Mouse (Mus musculus) embryonic facial prominence, embryonic 11.5 days (tissue): ENCODE results near the gene Fyn. TPM values are rescaled to one million over a fixed set of nuclear protein-coding genes. Genes with fewer than 3 reads are reported as not detected.

Source experiments
- ATAC-seq: fragments of 200-750 bp; cut with Nextera tagmentation; replicated peaks from 2 replicates; pipeline ENCODE4 v1.8.0; 2017; ENCODE audit warnings: low read depth; ENCODE audit not compliant: insufficient number of reproducible peaks, low FRiP score, low TSS enrichment
- DNase-seq: peaks from one replicate; pipeline ENCODE4 v3.0.0-alpha.2; 2015; ENCODE audit warnings: low spot score
- H3K27ac ChIP-seq: fragments of 300-500 bp; sonication (generic); replicated peaks from 2 replicates; pipeline ENCODE4 v1.5.1; 2014; ENCODE audit warnings: mild to moderate bottlenecking, low read depth, low read length, control low read depth
- H3K27me3 ChIP-seq: fragments of 300-500 bp; sonication (generic); 2 replicates; pipeline ENCODE4 v1.6.1; 2014; ENCODE audit warnings: mild to moderate bottlenecking, low read length, moderate library complexity, mixed read lengths; ENCODE audit not compliant: control insufficient read depth, insufficient read depth
- H3K36me3 ChIP-seq: fragments of 300-500 bp; sonication (generic); replicated peaks from 2 replicates; pipeline ENCODE4 v1.6.1; 2014; ENCODE audit warnings: low read depth, mild to moderate bottlenecking, low read length, moderate library complexity, mixed read lengths; ENCODE audit not compliant: control insufficient read depth, insufficient read depth
- H3K4me1 ChIP-seq: fragments of 300-500 bp; sonication (generic); 2 replicates; pipeline ENCODE4 v1.6.1; 2014; ENCODE audit warnings: low read length, mixed read lengths; ENCODE audit not compliant: control insufficient read depth, insufficient read depth
- H3K4me2 ChIP-seq: fragments of 300-500 bp; sonication (generic); 2 replicates; pipeline ENCODE4 v1.6.1; 2014; ENCODE audit warnings: low read depth, mild to moderate bottlenecking, control low read depth, low read length, moderate library complexity
- H3K4me3 ChIP-seq: fragments of 300-500 bp; sonication (generic); 2 replicates; pipeline ENCODE4 v1.5.1; 2014; ENCODE audit warnings: low read depth, low read length, control low read depth
- H3K9ac ChIP-seq: fragments of 300-500 bp; sonication (generic); replicated peaks from 2 replicates; pipeline ENCODE4 v1.6.1; 2014; ENCODE audit warnings: mild to moderate bottlenecking, control low read depth, low read length
- H3K9me3 ChIP-seq: fragments of 300-500 bp; sonication (generic); replicated peaks from 2 replicates; pipeline ENCODE4 v1.6.1; 2016; ENCODE audit warnings: mild to moderate bottlenecking, low read length, inconsistent platforms, mixed read lengths; ENCODE audit not compliant: control insufficient read depth
- whole genome bisulfite sequencing: fragments of 180-500 bp; shearing (Covaris S2); extraction: QIAGEN DNeasy Blood & Tissue Kit; methylation state at CpG from one replicate; pipeline ENCODE4 v1.1.7; 2014; 5-methylcytosine and 5-hydroxymethylcytosine counted together
- polyA plus RNA-seq: library from polyadenylated mRNA; unstranded; fragments of >200 nt; fragmentation: Nextera tagmentation; extraction: Ambion mirVana; gene quantifications from 2 replicates; pipeline ENCODE4 v1.2.1, GENCODE M21; 2014

Gene Fyn
- polyA plus RNA-seq, 1 experiment from 2014 or later = 38.9 TPM

DNA sequence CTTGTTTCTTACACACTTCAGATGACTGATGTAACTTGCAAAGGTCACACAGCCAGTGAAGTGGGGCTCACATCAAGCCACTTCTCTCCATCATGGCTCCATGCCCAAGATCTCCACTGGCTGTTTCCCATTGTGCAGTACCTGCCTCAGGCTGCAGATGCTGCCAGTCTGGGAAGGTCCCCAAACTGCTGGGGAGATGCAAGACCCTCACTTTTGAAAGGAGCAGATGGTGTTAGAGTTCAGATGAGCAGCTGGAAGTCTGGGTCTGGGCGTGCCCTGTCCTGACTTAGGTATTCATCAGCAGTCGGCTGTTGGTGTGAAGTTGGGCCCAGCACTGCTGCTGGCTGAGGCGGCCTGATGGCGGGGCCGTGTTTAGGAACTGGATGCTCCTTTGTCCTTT lies 93.3 kb downstream of the Fyn start:
- Histone ChIP-seq H3K27ac (no peak overlapping the region), H3K27me3 (no peaks in the 10 kb centered on the region), H3K4me2 (no peak overlapping the region), H3K36me3 (no peaks in the 10 kb centered on the region), H3K9ac (no peak overlapping the region), H3K4me3 (no peak overlapping the region), H3K9me3 (no peaks in the 10 kb centered on the region), H3K4me1 (no peaks in the 10 kb centered on the region)
- DNase-seq (no peak), ATAC-seq (no peak)
- 58% methylated on average over 5 of the region's 5 CpGs for WGBS

GRCm38 (mm10) chr10:39462711-39463110 lies 94.1 kb downstream of the Fyn start:
- Histone ChIP-seq H3K27ac (no peak overlapping the region), H3K4me3 (no peak overlapping the region), H3K27me3 (no peaks in the 10 kb centered on the region), H3K36me3 (no peaks in the 10 kb centered on the region), H3K4me1 (no peaks in the 10 kb centered on the region), H3K9ac (no peak overlapping the region), H3K4me2 (no peak overlapping the region), H3K9me3 (no peaks in the 10 kb centered on the region)
- DNase-seq (no peak), ATAC-seq (no peak)
- 71% methylated on average over 8 of the region's 8 CpGs for WGBS

- H3K9ac ChIP-seq = no peak overlapping the region
These were observed 95.7 kb downstream of the Fyn start for GRCm38 (mm10) chr10:39464383-39464782.

DNA sequence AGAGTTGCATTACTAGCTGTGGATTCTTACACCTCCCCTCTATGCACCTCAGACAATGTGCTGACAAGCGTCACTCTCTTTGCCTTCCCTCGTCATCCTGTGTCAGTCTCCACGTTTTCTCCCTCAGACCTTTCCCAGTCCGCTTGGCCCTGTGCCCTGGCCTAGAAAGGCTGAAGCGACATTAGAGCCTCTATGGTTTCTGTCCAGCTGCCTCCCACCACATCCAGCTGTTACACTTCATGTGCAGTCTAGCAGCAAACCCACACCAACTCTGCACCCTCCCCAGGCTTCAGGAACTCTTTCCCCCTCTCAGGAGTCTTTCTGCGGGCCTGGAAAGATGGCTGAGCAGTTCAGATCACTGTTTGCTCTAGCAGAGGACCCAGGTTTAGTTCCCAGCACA lies 98.7 kb downstream of the Fyn start:
- 83% methylated on average over 6 of the region's 6 CpGs for WGBS
- no peak for DNase-seq
- Histone ChIP-seq H3K27me3 (no peaks in the 10 kb centered on the region), H3K36me3 (no peaks in the 10 kb centered on the region), H3K4me1 (no peaks in the 10 kb centered on the region), H3K27ac (no peak overlapping the region), H3K4me3 (no peak overlapping the region), H3K9me3 (no peaks in the 10 kb centered on the region), H3K9ac (no peak overlapping the region), H3K4me2 (no peak overlapping the region)
- no peak for ATAC-seq

More at GRCm38 (mm10) chr10:39464383-39464782, 95.7 kb downstream of the Fyn start:
- H3K27me3 ChIP-seq = no peaks in the 10 kb centered on the region
- no peaks in the 10 kb centered on the region for H3K4me1 ChIP-seq
- H3K9me3 ChIP-seq = no peaks in the 10 kb centered on the region
- H3K36me3 ChIP-seq = no peaks in the 10 kb centered on the region
- no peak overlapping the region for H3K27ac ChIP-seq
- no peak overlapping the region for H3K4me3 ChIP-seq
- DNase-seq (no peak), ATAC-seq (no peak)
- H3K4me2 ChIP-seq = no peak overlapping the region
- 77% methylated on average over 5 of the region's 5 CpGs for WGBS

- DNase-seq (no peak), ATAC-seq (no peak)
- Histone ChIP-seq H3K9me3 (no peaks in the 10 kb centered on the region), H3K27ac (no peak overlapping the region), H3K36me3 (no peaks in the 10 kb centered on the region), H3K4me1 (no peaks in the 10 kb centered on the region), H3K4me2 (no peak overlapping the region), H3K4me3 (no peak overlapping the region), H3K27me3 (no peaks in the 10 kb centered on the region), H3K9ac (no peak overlapping the region)
- WGBS = 92% methylated on average over 7 of the region's 7 CpGs
These were observed 99.2 kb downstream of the Fyn start for GRCm38 (mm10) chr10:39467821-39468220.

GRCm38 (mm10) chr10:39468576-39468975 lies 99.9 kb downstream of the Fyn start:
- DNase-seq (no peak), ATAC-seq (no peak)
- H3K27me3 ChIP-seq = no peaks in the 10 kb centered on the region
- no peak overlapping the region for H3K4me2 ChIP-seq
- H3K9ac ChIP-seq = no peak overlapping the region
- H3K36me3 ChIP-seq = no peaks in the 10 kb centered on the region
- no peaks in the 10 kb centered on the region for H3K4me1 ChIP-seq
- no peak overlapping the region for H3K27ac ChIP-seq
- no peaks in the 10 kb centered on the region for H3K9me3 ChIP-seq
- no peak overlapping the region for H3K4me3 ChIP-seq
- 89% methylated on average over 3 of the region's 3 CpGs for WGBS

DNA sequence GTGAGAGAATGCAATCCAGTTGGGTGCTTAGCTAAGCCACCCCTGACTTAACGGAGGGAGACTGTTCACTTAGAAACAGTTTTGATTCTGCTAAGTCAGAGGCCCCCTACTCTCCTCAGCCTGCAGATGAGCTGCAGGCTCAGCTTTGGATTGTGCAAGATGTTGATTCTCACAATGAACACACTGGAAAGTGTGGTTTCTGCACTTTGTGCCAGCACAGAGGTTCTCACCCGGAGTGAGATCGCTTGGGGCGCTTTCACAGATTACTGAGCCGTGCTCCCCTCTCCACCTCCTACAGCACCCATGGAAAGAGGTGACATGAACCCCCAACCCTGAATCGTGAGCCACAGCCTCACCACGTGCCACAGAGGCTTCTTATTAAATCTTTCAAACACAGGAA lies 100.7 kb downstream of the Fyn start:
- no peak for DNase-seq
- Histone ChIP-seq H3K9me3 (no peaks in the 10 kb centered on the region), H3K9ac (no peak overlapping the region), H3K4me2 (no peak overlapping the region), H3K36me3 (no peaks in the 10 kb centered on the region), H3K4me3 (no peak overlapping the region), H3K27ac (no peak overlapping the region), H3K27me3 (no peaks in the 10 kb centered on the region), H3K4me1 (no peaks in the 10 kb centered on the region)
- no peak for ATAC-seq
- 87% methylated on average over 7 of the region's 7 CpGs for WGBS

DNA sequence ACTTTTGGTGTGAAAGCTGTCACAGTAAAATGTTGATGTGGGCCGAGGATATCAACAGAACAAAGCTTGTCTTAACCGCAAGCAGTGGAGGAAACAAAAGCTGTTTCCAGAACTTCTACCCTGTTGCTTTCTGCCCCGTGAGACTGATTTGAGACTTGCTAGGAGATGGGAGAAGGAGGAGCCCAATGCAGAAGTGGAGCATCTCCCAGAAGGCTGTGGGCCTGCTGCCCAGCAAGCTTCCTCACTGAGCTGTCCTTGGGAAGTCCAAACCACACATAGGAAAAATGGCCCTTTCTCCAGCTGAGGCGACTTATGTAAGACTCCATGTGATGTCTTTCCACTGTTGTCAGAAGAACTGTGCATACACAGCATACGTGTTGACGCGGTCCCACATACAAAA lies 101.7 kb downstream of the Fyn start:
- Histone ChIP-seq H3K27me3 (no peaks in the 10 kb centered on the region), H3K4me2 (no peak overlapping the region), H3K4me3 (no peak overlapping the region), H3K9ac (no peak overlapping the region), H3K9me3 (no peaks in the 10 kb centered on the region), H3K36me3 (no peaks in the 10 kb centered on the region), H3K4me1 (no peaks in the 10 kb centered on the region), H3K27ac (no peak overlapping the region)
- DNase-seq (no peak), ATAC-seq (no peak)
- 88% methylated on average over 7 of the region's 7 CpGs for WGBS
